Mouse (Mus musculus) stomach, embryonic 15.5 days (tissue): ENCODE results near the gene Grpel1. TPM values are rescaled to one million over a fixed set of nuclear protein-coding genes. Genes with fewer than 3 reads are reported as not detected.

ENCODE experiments used
- ATAC-seq: fragments of 200-750 bp; cut with Nextera tagmentation; 2 replicates; pipeline ENCODE4 v1.8.0; 2017; ENCODE audit warnings: low read depth, moderate number of reproducible peaks, moderate TSS enrichment; ENCODE audit not compliant: insufficient read depth, low FRiP score
- H3K27ac ChIP-seq: fragments of 300-500 bp; sonication (generic); 2 replicates; pipeline ENCODE4 v1.5.1; 2015; ENCODE audit warnings: mild to moderate bottlenecking, inconsistent platforms
- H3K27me3 ChIP-seq: fragments of 300-500 bp; sonication (generic); replicated peaks from 2 replicates; pipeline ENCODE4 v1.6.1; 2015; ENCODE audit warnings: inconsistent platforms
- H3K36me3 ChIP-seq: fragments of 300-500 bp; sonication (generic); 2 replicates; pipeline ENCODE4 v1.6.1; 2015; ENCODE audit warnings: inconsistent platforms
- H3K4me1 ChIP-seq: fragments of 300-500 bp; sonication (generic); 2 replicates; pipeline ENCODE4 v1.6.1; 2015; ENCODE audit warnings: inconsistent platforms
- H3K4me2 ChIP-seq: fragments of 300-500 bp; sonication (generic); 2 replicates; pipeline ENCODE4 v1.6.1; 2015; ENCODE audit warnings: mild to moderate bottlenecking, inconsistent platforms
- H3K4me3 ChIP-seq: fragments of 300-500 bp; sonication (generic); replicated peaks from 2 replicates; pipeline ENCODE4 v1.5.1; 2015; ENCODE audit warnings: inconsistent platforms
- H3K9ac ChIP-seq: fragments of 300-500 bp; sonication (generic); 2 replicates; pipeline ENCODE4 v1.6.1; 2015; ENCODE audit warnings: inconsistent platforms
- H3K9me3 ChIP-seq: fragments of 300-500 bp; sonication (generic); 2 replicates; pipeline ENCODE4 v1.6.1; 2016; ENCODE audit warnings: inconsistent platforms
- WGBS: fragments of 180-500 bp; shearing (Covaris S2); methylation state at CpG from one replicate; pipeline ENCODE4 v1.1.7; 2015; 5-methylcytosine and 5-hydroxymethylcytosine counted together
- polyA plus RNA-seq: library from polyadenylated mRNA; unstranded; fragments of >200 nt; fragmentation: Nextera tagmentation; extraction: Ambion mirVana; gene quantifications from 2 replicates; pipeline ENCODE4 v1.2.1, GENCODE M21; 2015

Grpel1 gene
- polyA plus RNA-seq, 1 experiment from 2014 or later, result 57.1 TPM

DNA sequence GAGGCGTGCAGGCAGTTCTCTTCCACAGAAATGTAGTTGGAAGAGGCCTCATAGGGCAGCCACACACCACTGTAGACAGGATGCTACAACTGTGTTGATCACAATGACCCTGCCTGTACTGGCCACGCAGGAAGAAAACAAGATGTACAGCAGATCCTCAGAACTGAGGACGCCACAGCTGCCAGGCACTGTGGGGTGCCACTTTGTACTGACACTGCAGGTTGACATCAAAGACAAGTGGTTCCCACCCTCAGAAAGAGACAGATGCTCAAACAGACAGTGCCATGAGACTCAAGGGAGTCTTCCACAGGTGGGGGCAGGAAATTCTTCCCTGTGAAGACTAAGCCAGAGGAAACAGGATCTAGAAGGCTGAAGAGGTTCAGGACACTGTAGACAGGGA, 55.0 kb downstream of the Grpel1 start:
- WGBS, result 79% methylated on average over 3 of the region's 3 CpGs
- H3K27ac ChIP-seq, result no peak overlapping the region
- H3K4me1 ChIP-seq, result no peaks in the 10 kb centered on the region
- peaks cover 33% of the 10 kb centered on the region for H3K36me3 ChIP-seq
- ATAC-seq, result no peak
- H3K4me3 ChIP-seq, result no peak overlapping the region
- no peaks in the 10 kb centered on the region for H3K9me3 ChIP-seq
- no peaks in the 10 kb centered on the region for H3K27me3 ChIP-seq
- H3K9ac ChIP-seq, result no peak overlapping the region
- no peak overlapping the region for H3K4me2 ChIP-seq

DNA sequence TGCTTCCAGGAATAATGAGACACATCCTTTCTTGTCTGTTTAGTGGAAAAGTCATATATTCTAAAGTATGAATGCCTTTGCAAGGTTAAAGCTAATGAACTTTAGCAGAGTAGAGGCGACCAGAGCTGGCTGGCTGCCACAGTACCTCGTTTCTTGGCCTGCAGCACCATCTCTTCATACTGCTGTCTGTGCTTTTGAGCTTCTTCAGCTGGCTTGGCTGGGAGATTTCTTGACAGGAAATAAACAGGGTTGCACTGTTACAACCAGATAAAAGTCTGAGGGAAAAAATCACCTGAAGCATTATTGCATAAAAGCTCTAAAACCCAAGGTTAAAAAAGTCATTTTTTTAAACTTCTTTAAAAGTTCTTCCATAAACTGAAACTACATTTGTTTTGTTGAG, 58.0 kb downstream of the Grpel1 start:
- H3K27me3 ChIP-seq, result no peaks in the 10 kb centered on the region
- no peak overlapping the region for H3K27ac ChIP-seq
- H3K4me2 ChIP-seq, result no peak overlapping the region
- no peak overlapping the region for H3K9ac ChIP-seq
- no peaks in the 10 kb centered on the region for H3K4me1 ChIP-seq
- no peaks in the 10 kb centered on the region for H3K9me3 ChIP-seq
- ATAC-seq, result no peak
- peaks cover 21% of the 10 kb centered on the region for H3K36me3 ChIP-seq
- H3K4me3 ChIP-seq, result no peak overlapping the region
- 53% methylated on average over 2 of the region's 2 CpGs for WGBS

GRCm38 (mm10) chr5:36523219-36523703, 58.5 kb downstream of the Grpel1 start:
- Histone ChIP-seq H3K4me3 (no peak overlapping the region), H3K27me3 (no peaks in the 10 kb centered on the region), H3K36me3 (peaks cover 20% of the 10 kb centered on the region), H3K4me2 (no peak overlapping the region), H3K4me1 (no peaks in the 10 kb centered on the region), H3K9ac (no peak overlapping the region), H3K9me3 (no peaks in the 10 kb centered on the region), H3K27ac (no peak overlapping the region)
- no peak for ATAC-seq
- WGBS, result 62% methylated on average over 5 of the region's 5 CpGs

Other genes starting within 250 kb of the Grpel1 start
- 13.7 TPM in 2 replicates for gene Sorcs2, start 66.9 kb upstream of the Grpel1 start, polyA plus RNA-seq
- 2.0 and 2.2 TPM in 2 replicates for gene Tada2b, start 19.3 kb downstream of the Grpel1 start, polyA plus RNA-seq
- gene Ccdc96, start 19.6 kb downstream of the Grpel1 start, polyA plus RNA-seq, result 0.10 and 0.27 TPM in 2 replicates
- gene Tbc1d14, start 128.3 kb downstream of the Grpel1 start, polyA plus RNA-seq, result 28.3 and 31.3 TPM in 2 replicates
- 19.6 and 20.0 TPM in 2 replicates for gene D5Ertd579e, start 231.0 kb downstream of the Grpel1 start, polyA plus RNA-seq